Mouse (Mus musculus) liver, postnatal 0 days (tissue): Measurements from ENCODE around the gene Stk32b.

Experiments
- CTCF ChIP-seq: sonication (generic); IDR thresholded peaks from 2 replicates; pipeline ENCODE4 v1.5.1; 2016; ENCODE audit warnings: antibody characterized with exemption, low read depth
- EP300 ChIP-seq: IDR thresholded peaks from 2 replicates; pipeline ENCODE4 v1.6.1; 2016; ENCODE audit warnings: antibody characterized with exemption, low read depth, mild to moderate bottlenecking

- no peak for TF ChIP-seq CTCF
- TF ChIP-seq EP300 = peak; percentile 59
Observed at GRCm38 (mm10) chr5:37456590-37456989, 260.4 kb downstream of the Stk32b start.
